Mouse (Mus musculus) testis, adult 2 months (tissue): Measurements from ENCODE around the gene Phlpp1.

Experiments
- CTCF ChIP-seq: fragments of 200-500 bp; IDR thresholded peaks from 2 replicates; pipeline ENCODE4 v1.5.1; 2012; ENCODE audit warnings: low read depth, mild to moderate bottlenecking, inconsistent platforms, low read length, moderate library complexity; ENCODE audit not compliant: control insufficient read depth, insufficient read depth, insufficient replicate concordance
- POLR2A ChIP-seq: fragments of 200-500 bp; IDR thresholded peaks from 2 replicates; pipeline ENCODE4 v1.6.1; 2012; ENCODE audit warnings: low read depth, mild to moderate bottlenecking, inconsistent platforms, low read length, moderate library complexity; ENCODE audit not compliant: control insufficient read depth

- TF ChIP-seq POLR2A: no peak
- no peak for TF ChIP-seq CTCF
These were observed 39.7 kb upstream of the Phlpp1 start for GRCm38 (mm10) chr1:106131697-106132349.
